Mouse (Mus musculus) lung, adult 2 months (tissue): ENCODE data around the gene Ten1.

Source experiments
- CTCF ChIP-seq: fragments of 200-500 bp; IDR thresholded peaks from 2 replicates; pipeline ENCODE4 v1.5.1; 2011; ENCODE audit warnings: mild to moderate bottlenecking, low read length, control low read depth; ENCODE audit not compliant: insufficient read depth
- POLR2A ChIP-seq: fragments of 200-500 bp; IDR thresholded peaks from 2 replicates; pipeline ENCODE4 v1.6.1; 2011; ENCODE audit warnings: low read depth, mild to moderate bottlenecking, control low read depth, low read length, borderline replicate concordance; ENCODE audit errors: extremely low read depth

DNA sequence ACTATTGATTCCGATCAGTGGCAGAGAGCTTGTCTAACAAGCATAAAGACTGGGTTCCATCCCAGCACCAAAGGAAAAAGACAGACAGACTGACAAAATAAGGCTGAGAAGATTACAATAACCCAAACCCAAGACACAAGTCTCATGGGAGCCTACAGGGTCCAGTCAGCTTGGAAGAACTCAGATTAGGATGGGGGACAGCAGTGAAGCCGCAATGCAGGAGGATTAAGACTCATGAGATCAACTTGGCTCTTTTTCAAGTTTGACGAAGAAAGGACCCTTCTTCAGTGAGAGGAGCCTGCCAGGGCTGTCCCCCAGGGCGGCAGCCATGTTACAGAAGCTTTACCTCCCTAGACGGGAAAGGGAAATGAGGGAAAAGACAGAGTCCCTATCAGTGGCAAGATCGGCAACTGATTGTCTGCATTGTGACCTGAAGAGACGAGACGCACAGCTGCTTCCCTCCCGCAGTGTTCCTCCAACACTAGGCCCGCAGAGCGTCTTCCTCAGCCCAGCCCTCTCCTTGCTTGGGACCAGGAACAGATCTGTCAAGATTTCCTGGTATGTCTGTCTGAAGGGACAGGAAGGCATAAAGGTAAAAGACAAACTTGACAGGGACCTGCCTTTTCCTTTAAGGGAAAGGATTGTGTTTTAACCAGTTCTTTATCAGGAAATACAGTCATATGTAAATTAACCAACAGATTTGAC lies 11.3 kb upstream of the Ten1 start:
- TF ChIP-seq POLR2A: no peak
- TF ChIP-seq CTCF: no peak
